Mouse (Mus musculus) spleen, adult 2 months (tissue): Measurements from ENCODE around the gene Cpe. TPM values are rescaled to one million over a fixed set of nuclear protein-coding genes. Genes with fewer than 3 reads are reported as not detected.

Experiments used
- DNase-seq, 2 experiments: peaks; one replicate each; pipeline versions ENCODE4 v3.0.0 to v3.0.0-alpha.2; 2012 to 2021; ENCODE audit warnings: low spot score in 2 of 2, low read depth in 1 of 2
- H3K27ac ChIP-seq: fragments of 200-500 bp; 2 replicates; pipeline ENCODE4 v1.5.1; 2012; ENCODE audit warnings: low read length, inconsistent platforms; ENCODE audit not compliant: insufficient read depth
- H3K27me3 ChIP-seq: fragments of 200-500 bp; 2 replicates; pipeline ENCODE4 v1.6.1; 2012; ENCODE audit warnings: mild to moderate bottlenecking, moderate library complexity, low read length, inconsistent platforms; ENCODE audit not compliant: control insufficient read depth, insufficient read depth
- H3K36me3 ChIP-seq: fragments of 200-500 bp; 2 replicates; pipeline ENCODE4 v1.6.1; 2012; ENCODE audit warnings: mild to moderate bottlenecking, low read length, inconsistent platforms; ENCODE audit not compliant: control insufficient read depth, insufficient read depth
- H3K4me1 ChIP-seq: fragments of 200-500 bp; 2 replicates; pipeline ENCODE4 v1.6.1; 2011; ENCODE audit warnings: inconsistent platforms; ENCODE audit not compliant: control insufficient read depth, insufficient read depth, insufficient read length
- H3K4me3 ChIP-seq: fragments of 200-500 bp; 2 replicates; pipeline ENCODE4 v1.5.1; 2011; ENCODE audit warnings: mild to moderate bottlenecking, inconsistent platforms; ENCODE audit not compliant: insufficient read depth, insufficient read length; ENCODE audit errors: extremely low read depth
- CTCF ChIP-seq: fragments of 200-500 bp; IDR thresholded peaks from 2 replicates; pipeline ENCODE4 v1.5.1; 2011; ENCODE audit warnings: mild to moderate bottlenecking, inconsistent platforms; ENCODE audit not compliant: insufficient read depth, insufficient read length, insufficient replicate concordance; ENCODE audit errors: extremely low read depth
- POLR2A ChIP-seq: fragments of 200-500 bp; IDR thresholded peaks from 2 replicates; pipeline ENCODE4 v1.6.1; 2011; ENCODE audit warnings: low read depth, low read length, inconsistent platforms
- WGBS: fragments of 180-500 bp; shearing (Covaris S2); methylation state at CpG from one replicate; pipeline ENCODE4 v1.1.7; 2018; 5-methylcytosine and 5-hydroxymethylcytosine counted together
- polyA plus RNA-seq: library from polyadenylated mRNA; depleted of rRNA; stranded (reverse); fragments of >200 nt; gene quantifications from 2 replicates; pipeline ENCODE4 v1.2.3, GENCODE M21; 2012; rRNA removed

Cpe gene
- polyA plus RNA-seq, result 3.4 and 5.5 TPM in 2 replicates

- no peak for TF ChIP-seq POLR2A
- no peak for TF ChIP-seq CTCF
- Histone ChIP-seq H3K4me3 (no peak within 1 kb of the TSS; the same call in 1 of the 2 replicates), H3K4me1 (peaks cover 3% of the 10 kb centered on the region), H3K36me3 (no peaks in the 10 kb centered on the region), H3K27me3 (peaks cover 6% of the 10 kb centered on the region), H3K27ac (no peak within 1 kb of the TSS)
- peak in 1 of 2 experiments; percentile 2 for DNase-seq
- WGBS, result 2% methylated on average over 54 of the region's 54 CpGs
Measured at GRCm38 (mm10) chr8:64692651-64693201, at the start of gene Cpe. TSS of gene Cpe (minus strand) at chr8:64693054.

- DNase-seq, result no peak
- Histone ChIP-seq H3K27ac (no peak overlapping the region), H3K36me3 (no peaks in the 10 kb centered on the region; the same call in 1 of the 2 replicates), H3K4me1 (no peaks in the 10 kb centered on the region), H3K27me3 (no peaks in the 10 kb centered on the region), H3K4me3 (no peak overlapping the region)
- TF ChIP-seq CTCF, result no peak
- TF ChIP-seq POLR2A, result no peak
- 83% methylated on average over 13 of the region's 13 CpGs for WGBS
Measured at GRCm38 (mm10) chr8:64740547-64741211, 47.8 kb upstream of the Cpe start.

GRCm38 (mm10) chr8:64738916-64739315 is 46.1 kb upstream of the Cpe start:
- TF ChIP-seq POLR2A (no peak), CTCF (no peak)
- Histone ChIP-seq H3K4me1 (no peaks in the 10 kb centered on the region), H3K4me3 (no peak overlapping the region), H3K36me3 (no peaks in the 10 kb centered on the region; the same call in 1 of the 2 replicates), H3K27ac (no peak overlapping the region), H3K27me3 (no peaks in the 10 kb centered on the region)
- 89% methylated on average over 1 of the region's 1 CpGs for WGBS
- no peak for DNase-seq

GRCm38 (mm10) chr8:64736767-64737323 is 44.0 kb upstream of the Cpe start:
- 87% methylated on average over 3 of the region's 3 CpGs for WGBS
- Histone ChIP-seq H3K4me1 (peaks cover 4% of the 10 kb centered on the region; the same call in 1 of the 2 replicates), H3K27me3 (no peaks in the 10 kb centered on the region), H3K36me3 (no peaks in the 10 kb centered on the region; the same call in 1 of the 2 replicates), H3K27ac (no peak overlapping the region), H3K4me3 (no peak overlapping the region)
- no peak for DNase-seq
- TF ChIP-seq CTCF (no peak), POLR2A (no peak)

- Histone ChIP-seq H3K27ac (no peak overlapping the region), H3K4me3 (no peak overlapping the region), H3K27me3 (no peaks in the 10 kb centered on the region), H3K36me3 (peaks cover 3% of the 10 kb centered on the region; the same call in 1 of the 2 replicates), H3K4me1 (peaks cover 4% of the 10 kb centered on the region; the same call in 1 of the 2 replicates)
- no peak for DNase-seq
- 71% methylated on average over 8 of the region's 8 CpGs for WGBS
- TF ChIP-seq POLR2A, result no peak
Measured at GRCm38 (mm10) chr8:64735161-64735560, 42.3 kb upstream of the Cpe start.

- H3K4me3 ChIP-seq, result peak within 1 kb of the TSS; percentile 89
- TF ChIP-seq CTCF (no peak), POLR2A (peak; percentile 46)
- H3K27me3 ChIP-seq, result no peaks in the 10 kb centered on the region
- WGBS, result under 1% methylated on average over 60 of the region's 60 CpGs
- peak within 1 kb of the TSS; percentile 73 for H3K27ac ChIP-seq
- peaks cover 8% of the 10 kb centered on the region; the same call in 1 of the 2 replicates for H3K36me3 ChIP-seq
- peaks cover 4% of the 10 kb centered on the region; the same call in 1 of the 2 replicates for H3K4me1 ChIP-seq
- DNase-seq, result peak; percentile 95 to 96
Measured at GRCm38 (mm10) chr8:64733271-64733943, 40.6 kb upstream of the Cpe start, which contains the start of gene Msmo1. TSS of gene Msmo1 (minus strand) at chr8:64733792.

- Histone ChIP-seq H3K36me3 (peaks cover 8% of the 10 kb centered on the region; the same call in 1 of the 2 replicates), H3K4me3 (no peak overlapping the region; the same call in 1 of the 2 replicates), H3K27me3 (no peaks in the 10 kb centered on the region), H3K4me1 (peaks cover 4% of the 10 kb centered on the region; the same call in 1 of the 2 replicates), H3K27ac (no peak overlapping the region)
- no peak for DNase-seq
- TF ChIP-seq CTCF (no peak), POLR2A (no peak)
- WGBS, result 17% methylated on average over 9 of the region's 9 CpGs
Measured at GRCm38 (mm10) chr8:64732596-64732995, 39.7 kb upstream of the Cpe start.
